Mouse (Mus musculus) natural killer cell, adult 2 months (primary cell): ENCODE data around the gene C1ql2.

Source experiments
- DNase-seq, 2 experiments: peaks; one replicate each; pipeline ENCODE4 v3.0.0; 2022; ENCODE audit warnings: low spot score in 2 of 2

The C1ql2 gene

DNA sequence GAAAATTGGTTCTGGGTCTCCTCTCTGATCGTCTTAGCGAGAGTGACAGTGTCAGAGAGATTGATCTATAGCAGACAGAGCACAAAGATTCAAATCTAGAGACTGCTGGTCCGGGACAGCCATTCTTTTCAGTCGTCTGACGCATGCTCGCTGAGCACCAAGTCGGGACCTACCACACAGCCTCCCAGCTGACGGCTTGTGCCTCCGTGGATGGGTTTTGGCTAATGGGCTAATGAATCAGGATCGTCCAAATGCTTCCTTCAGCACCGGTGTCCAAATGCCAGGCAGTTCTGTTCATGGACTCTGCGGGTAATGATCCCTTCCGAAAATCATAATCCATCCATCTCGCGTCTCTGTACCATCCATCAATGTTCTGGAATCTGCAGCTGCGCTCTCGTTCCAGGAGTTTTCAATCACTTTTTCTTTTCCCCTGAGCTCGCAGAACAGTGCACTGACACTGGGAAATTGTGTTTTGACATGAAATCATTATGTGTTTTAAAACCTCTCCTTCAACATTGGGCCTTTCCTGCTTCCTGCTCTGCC, 44.7 kb downstream of the C1ql2 start:
- no peak for DNase-seq

DNA sequence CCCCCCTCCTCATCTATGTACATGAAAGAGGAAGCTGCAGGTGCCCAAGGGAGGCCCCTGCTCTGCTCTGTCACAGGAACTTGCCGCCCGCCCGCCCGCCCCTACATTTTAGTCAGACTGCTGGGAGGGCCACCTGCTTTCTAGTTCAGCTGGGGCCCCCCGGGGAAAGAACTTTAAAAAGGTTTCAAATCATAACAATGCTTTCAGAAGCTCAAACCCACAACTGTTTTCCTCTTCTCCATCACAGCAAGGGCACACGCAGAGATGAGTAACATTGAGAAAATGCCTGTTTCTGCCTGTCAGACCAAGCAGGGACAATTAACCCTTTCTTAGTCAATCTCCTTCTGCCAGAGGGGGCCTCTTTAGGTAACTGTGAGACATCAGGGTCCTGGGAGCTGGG, 49.4 kb downstream of the C1ql2 start:
- DNase-seq = peak in 1 of 2 experiments; percentile 5

DNA sequence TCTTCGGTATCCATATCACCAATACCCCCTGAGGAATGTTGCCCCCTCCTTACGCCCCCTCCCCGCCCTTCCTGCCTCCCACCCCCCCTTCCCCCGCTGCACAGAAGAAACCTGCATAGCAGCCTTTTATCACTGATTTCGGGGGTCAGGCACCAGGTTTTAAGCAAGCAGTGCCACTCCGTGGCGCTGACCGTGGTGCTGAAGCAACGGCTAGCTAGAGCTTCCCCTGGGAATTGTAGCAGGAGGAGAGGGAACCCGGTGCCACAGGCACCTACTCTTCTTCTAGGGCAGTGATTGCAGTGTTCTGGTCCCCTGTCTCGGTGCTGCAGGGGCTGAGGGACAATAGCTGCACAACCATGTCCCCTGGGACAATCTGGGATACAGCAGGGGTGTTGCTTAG, 50.0 kb downstream of the C1ql2 start:
- peak in 1 of 2 experiments; percentile 15 for DNase-seq
